Mouse (Mus musculus) frontal cortex, adult 2 months (tissue): ENCODE measurements around the gene Uqcc2. TPM values are rescaled to one million over a fixed set of nuclear protein-coding genes. Genes with fewer than 3 reads are reported as not detected.
A peak's percentile ranks its signal among the peaks of the same experiment; 100 is the strongest.

Source experiments
- DNase-seq, 2 experiments: peaks; one replicate each; pipeline ENCODE4 v3.0.0; 2022; ENCODE audit warnings: low spot score in 1 of 2; ENCODE audit errors: extremely low spot score in 1 of 2
- polyA plus RNA-seq: library from polyadenylated mRNA; depleted of rRNA; stranded (reverse); fragments of >200 nt; gene quantifications from 2 replicates; pipeline ENCODE4 v1.2.3, GENCODE M21; 2012

Uqcc2 gene
- polyA plus RNA-seq, 1 experiment = 355 TPM

GRCm38 (mm10) chr17:27125669-27126202, 8.0 kb downstream of the Uqcc2 start:
- no peak for DNase-seq

GRCm38 (mm10) chr17:27125185-27125584, 8.5 kb downstream of the Uqcc2 start:
- peak; percentile 53 to 87 for DNase-seq

GRCm38 (mm10) chr17:27123813-27124375, 9.8 kb downstream of the Uqcc2 start:
- DNase-seq = no peak

- DNase-seq = no peak
Measured at GRCm38 (mm10) chr17:27123103-27123502, 10.6 kb downstream of the Uqcc2 start.

GRCm38 (mm10) chr17:27122701-27123100, 11.0 kb downstream of the Uqcc2 start:
- no peak for DNase-seq

- no peak for DNase-seq
Measured at GRCm38 (mm10) chr17:27121781-27122180, 11.9 kb downstream of the Uqcc2 start.

- peak in 1 of 2 experiments; percentile 30 for DNase-seq
Measured at GRCm38 (mm10) chr17:27121266-27121665, 12.4 kb downstream of the Uqcc2 start.

- peak; percentile 53 to 74 for DNase-seq
Measured at GRCm38 (mm10) chr17:27120561-27121024, 13.1 kb downstream of the Uqcc2 start.

- DNase-seq = no peak
Measured at GRCm38 (mm10) chr17:27119954-27120353, 13.8 kb downstream of the Uqcc2 start.

GRCm38 (mm10) chr17:27119540-27119895, 14.2 kb downstream of the Uqcc2 start:
- DNase-seq = no peak

- no peak for DNase-seq
Measured at GRCm38 (mm10) chr17:27118676-27119539, 14.8 kb downstream of the Uqcc2 start.

- no peak for DNase-seq
Measured at GRCm38 (mm10) chr17:27110072-27110471, 23.6 kb downstream of the Uqcc2 start.

- DNase-seq = no peak
Measured at GRCm38 (mm10) chr17:27107936-27108335, 25.8 kb downstream of the Uqcc2 start.

- no peak for DNase-seq
Measured at GRCm38 (mm10) chr17:27106745-27107144, 27.0 kb downstream of the Uqcc2 start.

GRCm38 (mm10) chr17:27105698-27106470, 27.8 kb downstream of the Uqcc2 start:
- DNase-seq = no peak

- DNase-seq = no peak
Measured at GRCm38 (mm10) chr17:27101675-27102074, 32.0 kb downstream of the Uqcc2 start.

GRCm38 (mm10) chr17:27095690-27096089, 38.0 kb downstream of the Uqcc2 start:
- DNase-seq = peak in 1 of 2 experiments; percentile 48

- DNase-seq = no peak
Measured at GRCm38 (mm10) chr17:27090068-27090467, 43.6 kb downstream of the Uqcc2 start.

- no peak for DNase-seq
Measured at GRCm38 (mm10) chr17:27087426-27087825, 46.3 kb downstream of the Uqcc2 start.

GRCm38 (mm10) chr17:27085676-27086075, 48.0 kb downstream of the Uqcc2 start:
- DNase-seq = no peak

- DNase-seq = no peak
Measured at GRCm38 (mm10) chr17:27083601-27084000, 50.1 kb downstream of the Uqcc2 start.
